Mouse (Mus musculus): ENCODE data around the gene Tmem121.
A peak's percentile ranks its signal among the peaks of the same experiment; 100 is the strongest.
"Not testable (repeated sequence)": the region's sequence is repeated elsewhere in the genome, so short reads cannot be mapped to it uniquely, and the experiment has no call there.

Gene Tmem121

GRCm38 (mm10) chr12:113221289-113221688, 35.6 kb downstream of the Tmem121 start:
- peak; percentile 38 for DNase-seq (ENCODE audit: low read depth)

GRCm38 (mm10) chr12:113222121-113222636, 36.4 kb downstream of the Tmem121 start:
- DNase-seq (ENCODE audit: low read depth), result peak; percentile 87

DNA sequence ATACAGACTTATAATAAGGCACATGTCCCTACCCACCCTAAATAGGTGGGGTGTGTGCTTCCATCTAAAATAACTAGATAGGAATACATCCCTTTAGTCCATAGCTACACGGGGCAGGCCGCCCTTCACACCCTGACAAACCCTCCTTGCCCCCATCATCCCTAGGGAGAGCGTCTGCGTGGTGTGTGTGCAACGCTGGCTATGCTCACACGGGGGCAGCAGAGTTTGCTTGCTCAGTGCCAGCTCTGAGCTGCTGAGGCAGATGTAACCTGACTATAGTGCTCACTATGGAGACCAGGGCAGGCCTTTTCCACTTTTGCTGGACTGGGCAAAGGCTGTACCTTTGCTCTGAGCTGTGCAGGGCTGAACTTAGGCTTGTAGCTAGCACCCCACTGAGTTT, 37.0 kb downstream of the Tmem121 start:
- peak; percentile 66 for DNase-seq (ENCODE audit: low read depth)

DNA sequence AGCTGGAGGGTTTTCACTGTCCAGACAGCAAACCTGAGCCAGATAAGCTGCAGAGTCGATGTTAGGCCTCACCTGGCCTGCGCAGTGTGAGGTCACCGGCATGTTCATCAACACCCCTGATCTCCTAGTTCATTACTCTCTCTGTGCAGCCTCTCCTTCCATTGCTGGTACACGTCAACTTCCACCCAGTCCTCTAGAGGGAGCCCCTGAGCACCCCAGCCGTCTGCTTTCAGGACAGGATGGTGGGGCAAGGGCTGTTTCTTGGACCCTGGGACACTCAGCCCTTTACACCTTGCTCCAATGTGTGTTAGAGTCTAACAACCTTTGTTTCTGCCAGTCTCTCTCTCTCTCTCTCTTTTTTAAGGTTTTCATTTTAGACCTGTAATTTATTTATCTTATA, 38.5 kb downstream of the Tmem121 start:
- peak; percentile 21 for DNase-seq (ENCODE audit: low read depth)

- no peak for DNase-seq (ENCODE audit: low read depth)
Measured at GRCm38 (mm10) chr12:113224687-113225091, 39.0 kb downstream of the Tmem121 start.

DNA sequence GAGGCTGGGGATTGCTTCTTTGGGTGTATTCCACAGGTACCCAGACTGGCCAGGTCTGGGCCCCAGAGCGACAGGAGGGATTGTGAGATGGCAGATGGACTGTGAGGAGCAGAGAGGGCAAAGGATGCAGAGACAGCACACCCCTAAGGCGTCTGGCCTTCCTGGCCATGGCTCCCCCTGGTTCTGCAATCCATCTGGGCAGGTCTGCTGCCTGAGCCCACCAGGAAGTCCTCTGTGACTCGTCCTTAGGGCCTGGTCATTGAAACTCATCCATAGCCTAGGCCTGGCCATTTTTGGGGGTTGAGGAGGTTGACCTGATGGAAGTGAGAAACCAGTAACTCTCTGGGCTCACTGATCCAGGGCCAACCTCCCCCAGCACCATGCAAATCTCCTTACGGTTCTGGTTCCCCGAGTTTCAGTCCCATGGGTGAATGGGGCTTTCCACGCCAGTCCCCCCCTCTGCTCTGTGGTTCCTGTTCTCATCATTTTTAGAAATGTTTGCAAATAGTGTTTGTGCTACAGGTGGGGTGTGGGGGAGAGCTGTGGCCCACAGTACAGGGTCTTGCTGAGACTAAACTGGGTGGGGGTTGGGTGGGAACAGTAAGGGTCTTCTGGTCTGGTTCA, 42.4 kb downstream of the Tmem121 start:
- no peak for DNase-seq (ENCODE audit: low read depth)

DNA sequence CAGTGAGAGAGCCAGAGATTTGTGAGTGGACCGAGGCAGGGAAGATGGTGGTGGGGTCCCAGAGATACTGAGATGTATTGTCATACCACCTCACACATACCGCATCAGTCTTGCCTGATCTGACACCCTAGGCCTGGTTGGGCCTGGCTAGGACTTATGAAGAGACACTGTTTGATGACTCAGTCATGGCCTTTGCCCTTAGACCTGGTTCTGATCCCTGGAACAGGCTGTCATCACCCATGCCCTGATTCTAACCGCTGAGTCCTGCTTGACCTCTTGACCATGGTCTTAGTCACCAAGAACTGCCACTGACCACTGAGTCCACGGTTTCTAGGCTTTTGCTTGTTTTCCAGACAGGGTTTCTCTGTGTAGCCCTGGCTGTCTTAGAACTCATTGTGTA, 45.0 kb downstream of the Tmem121 start:
- peak; percentile 6 for DNase-seq (ENCODE audit: low read depth)

- DNase-seq (ENCODE audit: low read depth), result not testable (repeated sequence)
Measured at GRCm38 (mm10) chr12:113231551-113232263, 46.0 kb downstream of the Tmem121 start.

DNA sequence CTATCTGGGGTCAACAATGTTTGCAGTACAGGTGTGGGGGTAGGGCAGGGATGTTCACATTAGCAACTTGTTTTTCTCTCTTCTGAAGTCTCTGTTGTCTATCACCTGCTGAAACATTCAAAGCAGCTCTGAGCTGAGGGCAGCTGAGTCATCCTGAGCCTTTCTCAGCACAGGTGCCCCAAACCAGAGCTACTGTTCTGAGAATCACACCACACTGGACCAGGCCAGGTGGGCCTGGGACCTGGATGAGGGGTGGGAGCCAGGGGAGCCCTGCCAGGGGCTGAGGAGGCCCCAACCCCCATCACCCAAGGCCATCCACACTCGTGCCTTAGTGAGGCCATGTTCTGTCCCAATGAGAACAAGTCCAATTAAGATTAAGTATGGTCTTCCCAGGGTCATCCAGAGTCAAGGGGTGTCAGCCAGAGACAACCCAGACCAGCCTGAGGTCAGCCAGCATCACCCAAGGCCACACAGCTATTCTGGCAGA, 46.6 kb downstream of the Tmem121 start:
- not testable (repeated sequence) for DNase-seq (ENCODE audit: low read depth)
